Mouse (Mus musculus): ENCODE data around the gene 9530053A07Rik.

- TF ChIP-seq MAFK (IDR thresholded peaks at IDR 0.05; ENCODE audit: borderline replicate concordance, low read depth, low read length) (no peak), MAX (IDR thresholded peaks at IDR 0.05; ENCODE audit: low read length) (no peak), RAD21 (IDR thresholded peaks at IDR 0.05; ENCODE audit: low read depth, low read length) (no peak)
Observed at GRCm38 (mm10) chr7:28191489-28191888, 62.2 kb downstream of the 9530053A07Rik start.

All from MEL (cell line).